Mouse (Mus musculus): ENCODE results near the gene Glra4. TPM values are rescaled to one million over a fixed set of nuclear protein-coding genes. Genes with fewer than 3 reads are reported as not detected.

Gene Glra4
- total and polyA plus RNA-seq, 3 experiments = not detected

GRCm38 (mm10) chrX:136825016-136825415 lies 45.1 kb upstream of the Glra4 start:
- Histone ChIP-seq H3K79me2 (replicated peaks; ENCODE audit: control insufficient read depth, extremely low read depth, insufficient read depth, poor library complexity, severe bottlenecking) (no peaks in the 10 kb centered on the region), H3K27me3 (replicated peaks) (no peaks in the 10 kb centered on the region), H3K27ac (ENCODE audit: insufficient read depth, low read depth) (no peak overlapping the region), H3K4me2 (ENCODE audit: insufficient read depth, low read depth, poor library complexity, severe bottlenecking) (no peak overlapping the region), H3K4me3 (replicated peaks in 1 of 3; ENCODE audit: low read depth in 2 of 3, low read length in 2 of 3, poor library complexity in 1 of 3) (no peak overlapping the region), H3K9ac (ENCODE audit: insufficient read depth, low read depth) (no peak overlapping the region), H3K36me3 (replicated peaks in 1 of 2; ENCODE audit: control insufficient read depth in 1 of 2, insufficient read depth in 1 of 2, low read length in 1 of 2) (peaks cover 0 to 8% of the 10 kb centered on the region in 2 experiments), H3K9me3 (replicated peaks; ENCODE audit: low read length) (no peaks in the 10 kb centered on the region), H3K4me1 (ENCODE audit: control insufficient read depth in 1 of 2, insufficient read depth in 2 of 2) (no peaks in the 10 kb centered on the region)
- no peak for DNase-seq (ENCODE audit: extremely low read depth)
- in situ Hi-C loops (cut with MboI; ENCODE audit: low pct_ligation_motif_present, low pct_unique_long_range_greater_than_20kb, low sequenced_read_pairs) = no loop called here
- dilution Hi-C loops (cut with MboI; ENCODE audit: extremely low pct_ligation_motif_present, extremely low pct_unique_long_range_greater_than_20kb, low sequenced_read_pairs) = no loop called here
- no peak for TF ChIP-seq CHD2 (IDR thresholded peaks at IDR 0.05; ENCODE audit: low read length)

DNA sequence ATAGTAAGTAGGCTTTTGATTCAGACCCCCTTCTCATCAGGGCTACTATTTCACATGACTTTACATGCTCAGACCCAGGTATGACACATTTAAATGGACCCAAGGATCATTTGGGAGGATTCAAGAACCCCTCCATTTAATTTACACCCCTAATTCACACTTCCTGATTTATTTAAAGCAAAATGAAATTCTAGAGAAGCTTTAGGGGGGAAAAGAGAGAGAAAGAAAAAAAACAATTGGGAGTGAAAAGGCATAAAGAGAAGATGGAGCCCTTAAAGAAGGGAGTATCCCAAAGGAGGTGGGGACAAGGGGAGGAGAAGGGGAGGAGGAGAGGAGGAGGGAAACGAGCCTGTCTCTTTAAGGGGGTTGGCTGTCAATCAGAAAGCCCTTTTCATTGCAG lies 42.4 kb upstream of the Glra4 start, which contains the start of gene Plp1:
Gene Plp1, plus strand, starts transcription at position 301 of the 400 bp plus-strand sequence.
- H3K27ac ChIP-seq (ENCODE audit: insufficient read depth, low read depth) = no peak within 1 kb of the TSS
- no peaks in the 10 kb centered on the region for H3K9me3 ChIP-seq (replicated peaks; ENCODE audit: low read length)
- no peaks in the 10 kb centered on the region for H3K4me1 ChIP-seq (ENCODE audit: control insufficient read depth in 1 of 2, insufficient read depth in 2 of 2)
- H3K27me3 ChIP-seq (replicated peaks) = no peaks in the 10 kb centered on the region
- H3K79me2 ChIP-seq (replicated peaks; ENCODE audit: control insufficient read depth, extremely low read depth, insufficient read depth, poor library complexity, severe bottlenecking) = no peaks in the 10 kb centered on the region
- no peak within 1 kb of the TSS for H3K9ac ChIP-seq (ENCODE audit: insufficient read depth, low read depth)
- in situ Hi-C loops (cut with MboI; ENCODE audit: low pct_ligation_motif_present, low pct_unique_long_range_greater_than_20kb, low sequenced_read_pairs) (loop anchor here (5.0 kb wide), 1 partner anchor 75 kb away; no protein-coding TSS in a partner anchor), dilution Hi-C loops (cut with MboI; ENCODE audit: extremely low pct_ligation_motif_present, extremely low pct_unique_long_range_greater_than_20kb, low sequenced_read_pairs) (no loop called here)
- no peak within 1 kb of the TSS for H3K4me3 ChIP-seq (replicated peaks in 1 of 3; ENCODE audit: low read depth in 2 of 3, low read length in 2 of 3, poor library complexity in 1 of 3)
- TF ChIP-seq CTCF (conservative IDR thresholded peaks at IDR 0.05 in 1 of 2, IDR thresholded peaks at IDR 0.05 in 1 of 2; ENCODE audit: low read depth in 2 of 2, low read length in 2 of 2) = no peak
- TF ChIP-seq ZMIZ1 (IDR thresholded peaks at IDR 0.05; ENCODE audit: low read depth, low read length) = no peak
- no peak for TF ChIP-seq USF1 (IDR thresholded peaks at IDR 0.05; ENCODE audit: low read depth, low read length)
- DNase-seq (ENCODE audit: extremely low read depth) = no peak
- H3K4me2 ChIP-seq (ENCODE audit: insufficient read depth, low read depth, poor library complexity, severe bottlenecking) = no peak within 1 kb of the TSS
- H3K36me3 ChIP-seq (replicated peaks in 1 of 2; ENCODE audit: control insufficient read depth in 1 of 2, insufficient read depth in 1 of 2, low read length in 1 of 2) = peaks cover 0 to 8% of the 10 kb centered on the region in 2 experiments

GRCm38 (mm10) chrX:136820250-136820649 lies 40.3 kb upstream of the Glra4 start:
- Histone ChIP-seq H3K4me2 (ENCODE audit: insufficient read depth, low read depth, poor library complexity, severe bottlenecking) (no peak overlapping the region), H3K4me1 (ENCODE audit: control insufficient read depth in 1 of 2, insufficient read depth in 2 of 2) (no peaks in the 10 kb centered on the region), H3K79me2 (replicated peaks; ENCODE audit: control insufficient read depth, extremely low read depth, insufficient read depth, poor library complexity, severe bottlenecking) (no peaks in the 10 kb centered on the region), H3K27me3 (replicated peaks) (no peaks in the 10 kb centered on the region), H3K9ac (ENCODE audit: insufficient read depth, low read depth) (no peak overlapping the region), H3K4me3 (replicated peaks in 1 of 3; ENCODE audit: low read depth in 2 of 3, low read length in 2 of 3, poor library complexity in 1 of 3) (no peak overlapping the region), H3K36me3 (replicated peaks in 1 of 2; ENCODE audit: control insufficient read depth in 1 of 2, insufficient read depth in 1 of 2, low read length in 1 of 2) (peaks cover 0 to 8% of the 10 kb centered on the region in 2 experiments), H3K9me3 (replicated peaks; ENCODE audit: low read length) (no peaks in the 10 kb centered on the region), H3K27ac (ENCODE audit: insufficient read depth, low read depth) (no peak overlapping the region)
- in situ Hi-C loops (cut with MboI; ENCODE audit: low pct_ligation_motif_present, low pct_unique_long_range_greater_than_20kb, low sequenced_read_pairs) = loop anchor here (5.0 kb wide), 1 partner anchor 73 kb away; no protein-coding TSS in a partner anchor
- dilution Hi-C loops (cut with MboI; ENCODE audit: extremely low pct_ligation_motif_present, extremely low pct_unique_long_range_greater_than_20kb, low sequenced_read_pairs) = no loop called here
- DNase-seq (ENCODE audit: extremely low read depth) = peak; percentile 41
- TF ChIP-seq CTCF (conservative IDR thresholded peaks at IDR 0.05 in 1 of 2, IDR thresholded peaks at IDR 0.05 in 1 of 2; ENCODE audit: low read depth in 2 of 2, low read length in 2 of 2) (peak; percentile 67 to 80), RAD21 (IDR thresholded peaks at IDR 0.05; ENCODE audit: low read depth, low read length) (peak; percentile 77), GABPA (IDR thresholded peaks at IDR 0.05; ENCODE audit: insufficient replicate concordance, low read depth, low read length) (no peak), TBP (conservative IDR thresholded peaks at IDR 0.05; ENCODE audit: low read depth, low read length) (no peak), MEF2A (IDR thresholded peaks at IDR 0.05; ENCODE audit: borderline replicate concordance, low read depth, low read length) (no peak), SMC3 (IDR thresholded peaks at IDR 0.05; ENCODE audit: low read depth, low read length) (peak; percentile 76)
